Comparison of ENCODE assay signal across 20 mouse cellular contexts in the genomic region with DNA sequence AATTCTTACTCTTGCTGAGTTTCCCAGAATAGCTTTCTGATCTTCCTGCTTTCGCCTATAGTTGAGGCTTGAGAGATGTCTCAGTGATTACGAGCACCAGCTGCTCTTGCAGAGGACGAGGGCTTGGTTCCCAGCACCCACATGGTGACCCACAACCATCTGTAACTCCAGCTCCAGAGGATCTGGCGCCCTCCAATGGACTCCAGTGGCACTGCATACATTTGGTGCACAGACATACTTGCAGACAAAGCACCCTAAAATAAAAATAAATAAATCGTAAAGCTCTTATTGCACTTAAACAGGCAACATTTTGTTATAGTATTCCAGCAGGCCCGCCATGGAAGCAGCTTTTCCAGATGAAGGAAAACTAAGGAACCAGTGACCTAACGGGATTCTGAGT. TPM values are rescaled to one million over a fixed set of nuclear protein-coding genes. Genes with fewer than 3 reads are reported as not detected.
DNase-seq lines count a peak whose midpoint lies in the region; ATAC-seq and TF ChIP-seq lines count a peak whose summit lies in the region.
"Had no signal": no experiment of that assay in that cellular context is flagged by ENCODE, and none has a peak within 500 bp of the region (broad histone marks: within the 10 kb centered on the region; RNA-seq: fewer than 3 reads in every experiment).

No protein-coding gene starts in this region.

- H3K27me3 ChIP-seq in forebrain, postnatal 0 days (ENCODE audit: insufficient read depth, low read length), result no peaks in the 10 kb centered on the region
- H3K27me3 ChIP-seq in forebrain, embryonic 13.5 days, result no peaks in the 10 kb centered on the region
- no peaks in the 10 kb centered on the region for H3K27me3 ChIP-seq in lung, postnatal 0 days (replicated peaks; ENCODE audit: insufficient read depth, low read length)
- no peaks in the 10 kb centered on the region for H3K27me3 ChIP-seq in stomach, postnatal 0 days (ENCODE audit: control insufficient read depth, insufficient read depth, low read length)
- H3K27me3 ChIP-seq: embryonic facial prominence, embryonic 12.5 days; liver, embryonic 13.5 days had no signal

- TF ChIP-seq CTCF in forebrain, postnatal 0 days (IDR thresholded peaks at IDR 0.05; ENCODE audit: low read depth), result peak; percentile 30
- peak; percentile 54 for TF ChIP-seq CTCF in layer of hippocampus, adult 2 months (conservative IDR thresholded peaks at IDR 0.05)
- TF ChIP-seq CTCF in lung, postnatal 0 days (IDR thresholded peaks at IDR 0.05), result peak; percentile 27; the same call in 1 of the 2 replicates
- peak; percentile 45 for TF ChIP-seq CTCF in stomach, postnatal 0 days (IDR thresholded peaks at IDR 0.05; ENCODE audit: low read depth)

- no peak overlapping the region for H3K4me3 ChIP-seq in forebrain, postnatal 0 days (ENCODE audit: low read depth, low read length)
- H3K4me3 ChIP-seq in forebrain, embryonic 13.5 days, result no peak overlapping the region
- H3K4me3 ChIP-seq in layer of hippocampus, adult 2 months, result no peak overlapping the region
- no peak overlapping the region for H3K4me3 ChIP-seq in lung, postnatal 0 days (ENCODE audit: low read depth, low read length)
- H3K4me3 ChIP-seq in stomach, postnatal 0 days (ENCODE audit: low read depth, low read length), result no peak overlapping the region
- H3K4me3 ChIP-seq: embryonic facial prominence, embryonic 12.5 days; erythroblast, embryonic 14.5 days; hindbrain, embryonic 10.5 days; liver, embryonic 13.5 days had no signal

- no peaks in the 10 kb centered on the region for H3K4me1 ChIP-seq in forebrain, postnatal 0 days (ENCODE audit: insufficient read depth)
- no peaks in the 10 kb centered on the region for H3K4me1 ChIP-seq in forebrain, embryonic 13.5 days
- H3K4me1 ChIP-seq in lung, postnatal 0 days (ENCODE audit: insufficient read depth, low read depth, low read length), result no peaks in the 10 kb centered on the region
- no peaks in the 10 kb centered on the region for H3K4me1 ChIP-seq in stomach, postnatal 0 days (replicated peaks; ENCODE audit: control insufficient read depth, insufficient read depth)
- H3K4me1 ChIP-seq: embryonic facial prominence, embryonic 12.5 days had no signal

- no peaks in the 10 kb centered on the region for H3K9me3 ChIP-seq in forebrain, postnatal 0 days (ENCODE audit: low read length)
- no peaks in the 10 kb centered on the region for H3K9me3 ChIP-seq in forebrain, embryonic 13.5 days (replicated peaks)
- no peaks in the 10 kb centered on the region for H3K9me3 ChIP-seq in lung, postnatal 0 days (ENCODE audit: low read length)
- H3K9me3 ChIP-seq in stomach, postnatal 0 days (ENCODE audit: control insufficient read depth, low read length), result 0 out of 2 replicates have a peak, but pooled peaks cover 4% of the 10 kb centered on the region

- no peak overlapping the region for H3K27ac ChIP-seq in forebrain, postnatal 0 days (ENCODE audit: low read depth, low read length)
- no peak overlapping the region for H3K27ac ChIP-seq in forebrain, embryonic 13.5 days
- H3K27ac ChIP-seq in layer of hippocampus, adult 2 months, result no peak overlapping the region
- H3K27ac ChIP-seq in lung, postnatal 0 days (ENCODE audit: low read length), result no peak overlapping the region
- H3K27ac ChIP-seq in stomach, postnatal 0 days (replicated peaks), result no peak overlapping the region
- H3K27ac ChIP-seq: embryonic facial prominence, embryonic 12.5 days; hindbrain, embryonic 10.5 days; liver, embryonic 13.5 days had no signal

- H3K4me2 ChIP-seq in forebrain, postnatal 0 days (ENCODE audit: low read depth), result no peak overlapping the region
- H3K4me2 ChIP-seq in forebrain, embryonic 13.5 days, result no peak overlapping the region
- no peak overlapping the region for H3K4me2 ChIP-seq in lung, postnatal 0 days (replicated peaks; ENCODE audit: low read depth, low read length)
- no peak overlapping the region for H3K4me2 ChIP-seq in stomach, postnatal 0 days (replicated peaks; ENCODE audit: low read depth)
- H3K4me2 ChIP-seq: embryonic facial prominence, embryonic 12.5 days; liver, embryonic 13.5 days had no signal

- TF ChIP-seq EP300 in lung, postnatal 0 days (IDR thresholded peaks at IDR 0.05), result no peak
- TF ChIP-seq EP300 in stomach, postnatal 0 days (optimal IDR thresholded peaks at IDR 0.05), result no peak

- no peak for ATAC-seq in forebrain, postnatal 0 days
- no peak for ATAC-seq in forebrain, embryonic 13.5 days
- ATAC-seq in lung, postnatal 0 days, result no peak
- ATAC-seq in stomach, postnatal 0 days (ENCODE audit: low FRiP score, low TSS enrichment), result no peak
- ATAC-seq: CD4-positive, CD25-positive, alpha-beta regulatory T cell, adult 4 months; forebrain, embryonic 14.5 days had no signal

- H3K9ac ChIP-seq in forebrain, postnatal 0 days, result no peak overlapping the region
- no peak overlapping the region for H3K9ac ChIP-seq in forebrain, embryonic 13.5 days
- H3K9ac ChIP-seq in lung, postnatal 0 days (replicated peaks; ENCODE audit: low read depth), result no peak overlapping the region
- H3K9ac ChIP-seq in stomach, postnatal 0 days (ENCODE audit: low read length), result no peak overlapping the region
- H3K9ac ChIP-seq: embryonic facial prominence, embryonic 12.5 days; liver, embryonic 13.5 days had no signal

- H3K36me3 ChIP-seq in forebrain, postnatal 0 days (ENCODE audit: insufficient read depth), result peaks cover 29% of the 10 kb centered on the region
- H3K36me3 ChIP-seq in forebrain, embryonic 13.5 days (ENCODE audit: poor library complexity, severe bottlenecking), result peaks cover 26% of the 10 kb centered on the region; the same call in 1 of the 2 replicates
- peaks cover 12% of the 10 kb centered on the region for H3K36me3 ChIP-seq in lung, postnatal 0 days (ENCODE audit: insufficient read depth, low read length)
- H3K36me3 ChIP-seq in stomach, postnatal 0 days (ENCODE audit: control insufficient read depth, insufficient read depth, low read length), result peaks cover 7% of the 10 kb centered on the region

- 92% methylated on average over 7 of the region's 7 CpGs for WGBS in forebrain, postnatal 0 days
- WGBS in forebrain, embryonic 13.5 days, result 91% methylated on average over 7 of the region's 7 CpGs
- 92% methylated on average over 7 of the region's 7 CpGs for WGBS in lung, postnatal 0 days
- 94% methylated on average over 7 of the region's 7 CpGs for WGBS in stomach, postnatal 0 days

- no peak for DNase-seq in forebrain, postnatal 0 days
- DNase-seq in layer of hippocampus, adult 2 months (ENCODE audit: low spot score in 2 of 2), result no peak
- DNase-seq in layer of hippocampus, adult 9-11 months, result no peak
- no peak for DNase-seq in lung, postnatal 0 days (ENCODE audit: low spot score)
- no peak for DNase-seq in lung, postnatal 4 days
- DNase-seq in stomach, postnatal 0 days (ENCODE audit: low spot score), result no peak
- DNase-seq in urinary bladder, postnatal 4 days (ENCODE audit: low spot score in 2 of 2), result no peak
- DNase-seq: cerebellum, adult 8-10 months; gastrocnemius, postnatal 36 days; left cerebral cortex, postnatal 4 days; liver, embryonic 13.5 days; lung, postnatal 14 days; retina, postnatal 1 day; thymus, postnatal 14 days had no signal

RNA-seq across cellular contexts. Expression of gene Morc3, which starts 47.7 kb away (rescaled TPM):
- 53.5 and 61.7 TPM in 2 replicates for total RNA-seq in forebrain, postnatal 0 days (2014; rRNA removed)
- 18.6 and 25.8 TPM in 2 replicates for polyA plus RNA-seq in forebrain, postnatal 0 days (2015; fragmentation: Nextera tagmentation; extraction: Ambion mirVana)
- polyA plus RNA-seq in forebrain, embryonic 13.5 days (2015; fragmentation: Nextera tagmentation; extraction: Ambion mirVana), result 34.5 and 41.9 TPM in 2 replicates
- 10 to 100 TPM; 32.6 to 34.7 TPM for total RNA-seq in layer of hippocampus, adult 2 months (2021)
- polyA plus RNA-seq in lung, postnatal 0 days (2015; fragmentation: Nextera tagmentation; extraction: Ambion mirVana), result 20.8 and 26.5 TPM in 2 replicates
- 12.4 and 17.9 TPM in 2 replicates for polyA plus RNA-seq in stomach, postnatal 0 days (2015; fragmentation: Nextera tagmentation; extraction: Ambion mirVana)
